8 mouse cellular contexts compared by ENCODE assay signal in the genomic region with DNA sequence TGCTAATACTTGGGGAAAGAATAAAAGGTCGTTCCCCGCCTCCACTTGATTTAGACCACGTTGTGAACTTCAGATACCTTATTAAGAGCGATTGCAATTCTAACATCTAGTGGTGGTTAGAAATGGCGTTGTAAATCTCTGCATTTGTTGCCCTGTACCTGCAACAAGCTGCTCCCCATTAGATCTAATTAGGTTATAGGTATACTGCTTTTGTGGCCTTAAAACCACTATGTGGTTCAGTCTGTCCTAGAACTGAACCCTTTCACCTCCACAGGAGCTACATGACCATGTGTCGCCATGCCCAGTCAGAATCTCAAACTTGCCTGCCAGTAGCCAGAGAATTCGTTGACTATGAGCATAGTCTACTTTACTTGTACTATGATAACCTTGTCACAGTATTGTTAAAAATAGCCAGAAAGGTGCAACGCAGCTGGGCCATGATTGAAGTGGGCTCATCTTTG. TPM values are rescaled to one million over a fixed set of nuclear protein-coding genes. Genes with fewer than 3 reads are reported as not detected.
DNase-seq lines count a peak whose midpoint lies in the region; ATAC-seq and TF ChIP-seq lines count a peak whose summit lies in the region.

No protein-coding gene starts in this region.

- no peaks in the 10 kb centered on the region for H3K9me3 ChIP-seq in kidney, postnatal 0 days (replicated peaks; ENCODE audit: low read length)
- H3K9me3 ChIP-seq in hindbrain, embryonic 14.5 days (ENCODE audit: control insufficient read depth, low read length) = no peaks in the 10 kb centered on the region

- peak overlapping the region; percentile 98 for H3K4me3 ChIP-seq in kidney, postnatal 0 days (replicated peaks; ENCODE audit: low read depth, low read length)
- peak overlapping the region; percentile 91 for H3K4me3 ChIP-seq in hindbrain, embryonic 14.5 days (replicated peaks; ENCODE audit: low read length)
- peak overlapping the region; percentile 55 for H3K4me3 ChIP-seq in myocyte

- H3K27me3 ChIP-seq in kidney, postnatal 0 days (ENCODE audit: insufficient read depth, low read length) = no peaks in the 10 kb centered on the region
- no peaks in the 10 kb centered on the region for H3K27me3 ChIP-seq in hindbrain, embryonic 14.5 days (ENCODE audit: control insufficient read depth, insufficient read depth, low read length)
- no peaks in the 10 kb centered on the region for H3K27me3 ChIP-seq in myocyte (ENCODE audit: control insufficient read depth, insufficient read depth, insufficient read length)

- DNase-seq in kidney, postnatal 0 days (ENCODE audit: low spot score) = peak; percentile 9
- DNase-seq in kidney, adult 8-10 months = no peak
- DNase-seq in c-Kit-positive CD71-positive TER-119-negative erythroid progenitor cells, embryonic 14.5 days (ENCODE audit: low read depth) = peak; percentile 9
- no peak for DNase-seq in hindbrain, embryonic 14.5 days (ENCODE audit: low spot score)
- no peak for DNase-seq in layer of hippocampus, adult 9-10 months (ENCODE audit: low spot score)

- WGBS in kidney, postnatal 0 days = 32% methylated on average over 8 of the region's 8 CpGs
- 30% methylated on average over 8 of the region's 8 CpGs for WGBS in hindbrain, embryonic 14.5 days

- ATAC-seq in kidney, postnatal 0 days (replicated peaks; ENCODE audit: low FRiP score, low read depth) = no peak
- ATAC-seq in hindbrain, embryonic 14.5 days (ENCODE audit: low FRiP score) = no peak
- ATAC-seq in monocyte, adult 5-6 weeks (replicated peaks; ENCODE audit: insufficient number of reproducible peaks, low FRiP score, low TSS enrichment, poor library complexity, severe bottlenecking) = no peak
- no peak for ATAC-seq in megakaryocyte progenitor cell, adult 5-6 weeks (replicated peaks; ENCODE audit: poor library complexity)

- H3K36me3 ChIP-seq in kidney, postnatal 0 days (ENCODE audit: insufficient read depth, low read length) = peaks cover 3% of the 10 kb centered on the region; the same call in 1 of the 2 replicates
- H3K36me3 ChIP-seq in hindbrain, embryonic 14.5 days (replicated peaks; ENCODE audit: control insufficient read depth, insufficient read depth) = peaks cover 4% of the 10 kb centered on the region
- peaks cover 10% of the 10 kb centered on the region for H3K36me3 ChIP-seq in myocyte (ENCODE audit: control insufficient read depth, insufficient read depth)

- peak overlapping the region; percentile 98 for H3K27ac ChIP-seq in kidney, postnatal 0 days
- peak overlapping the region; percentile 96 for H3K27ac ChIP-seq in hindbrain, embryonic 14.5 days

- H3K4me1 ChIP-seq in kidney, postnatal 0 days (replicated peaks; ENCODE audit: insufficient read depth, low read length) = peaks cover 6% of the 10 kb centered on the region; the same call in 1 of the 2 replicates
- H3K4me1 ChIP-seq in hindbrain, embryonic 14.5 days (replicated peaks; ENCODE audit: control insufficient read depth, insufficient read depth, low read length) = peaks cover 30% of the 10 kb centered on the region

- H3K9ac ChIP-seq in kidney, postnatal 0 days (ENCODE audit: low read depth, low read length) = peak overlapping the region; percentile 99
- peak overlapping the region; percentile 97 for H3K9ac ChIP-seq in hindbrain, embryonic 14.5 days

- H3K4me2 ChIP-seq in kidney, postnatal 0 days (ENCODE audit: low read length) = peak overlapping the region; percentile 76
- H3K4me2 ChIP-seq in hindbrain, embryonic 14.5 days (replicated peaks) = peak overlapping the region; percentile 51
- peak overlapping the region; percentile 99 for H3K4me2 ChIP-seq in myocyte (ENCODE audit: low read depth)

- TF ChIP-seq CTCF in kidney, postnatal 0 days (IDR thresholded peaks at IDR 0.05; ENCODE audit: low read depth) = no peak

- TF ChIP-seq POLR2A in myocyte (IDR thresholded peaks at IDR 0.05; ENCODE audit: insufficient read length, low read depth) = peak; percentile 20

- peaks cover 40% of the 10 kb centered on the region for H3K79me2 ChIP-seq in myocyte (ENCODE audit: control insufficient read depth, insufficient read depth)

- H3ac ChIP-seq in myocyte (ENCODE audit: control insufficient read depth, insufficient read length) = peak overlapping the region; percentile 88

TF ChIP-seq in myocyte, 11 proteins besides CTCF, POLR2A, EP300 and RAD21:
- TF ChIP-seq MAX (IDR thresholded peaks at IDR 0.05; ENCODE audit: low read depth) (no peak), TCF12 (IDR thresholded peaks at IDR 0.05; ENCODE audit: insufficient read depth, poor library complexity, severe bottlenecking) (no peak), MYOD1 (IDR thresholded peaks at IDR 0.05; ENCODE audit: control insufficient read depth in 1 of 3, insufficient read length in 2 of 3, low read depth in 2 of 3) (no peak), POLR2AphosphoS2 (IDR thresholded peaks at IDR 0.05; ENCODE audit: insufficient read length, low read depth) (peak; percentile 60), USF1 (IDR thresholded peaks at IDR 0.05; ENCODE audit: low read depth) (no peak), REST (IDR thresholded peaks at IDR 0.05; ENCODE audit: insufficient read depth, insufficient read length) (no peak), MYOG (IDR thresholded peaks at IDR 0.05; ENCODE audit: control insufficient read depth in 1 of 3, insufficient read depth in 1 of 3, insufficient read length in 2 of 3, low read depth in 2 of 3) (no peak)

RNA-seq across cellular contexts. Expression of a gene that starts 0.4 kb away (rescaled TPM):
- polyA plus RNA-seq in kidney, postnatal 0 days (2015; fragmentation: Nextera tagmentation; extraction: Ambion mirVana) = 509 and 548 TPM in 2 replicates
- 424 and 425 TPM in 2 replicates for polyA plus RNA-seq in hindbrain, embryonic 14.5 days (2014; fragmentation: Nextera tagmentation; extraction: Ambion mirVana)
- 199 TPM for polyA plus RNA-seq in myocyte (2012; fragmentation: generic; extraction: Trizol)
- total RNA-seq in monocyte, adult 5-6 weeks (2017) = 64.0 to 120 TPM (median 90.5 TPM) in 3 replicates
- 403 and 471 TPM in 2 replicates for total RNA-seq in megakaryocyte progenitor cell, adult 5-6 weeks (2015)
- 93.6 and 95.9 TPM in 2 replicates for total RNA-seq in megakaryocyte progenitor cell, adult 5-6 weeks (2017)

Comparison
In these comparisons a context has a peak if more than half of its experiments do, and no peak if none do; other contexts are left out.
1. DNase-seq: peak in kidney, postnatal 0 days (single experiment) and c-Kit-positive CD71-positive TER-119-negative erythroid progenitor cells, embryonic 14.5 days (single experiment); none in kidney, adult 8-10 months (0 of 2), hindbrain, embryonic 14.5 days (single experiment) and layer of hippocampus, adult 9-10 months (single experiment).
2. Peak in every context shown above with its lines, with median percentiles within 50 percentile points of each other: H3K4me2 ChIP-seq and H3K4me3 ChIP-seq.